Comparison of ENCODE assay signal across 8 mouse cellular contexts in genomic region chr2:32712586-32712933, GRCm38 (mm10). TPM values are rescaled to one million over a fixed set of nuclear protein-coding genes. Genes with fewer than 3 reads are reported as not detected.
DNase-seq lines count a peak whose midpoint lies in the region; ATAC-seq and TF ChIP-seq lines count a peak whose summit lies in the region.

No protein-coding gene starts in this region.

- DNase-seq in 416B (ENCODE audit: low read depth) (peak; percentile 92), liver (peak; percentile 95)
- peak; percentile 95 for DNase-seq in adrenal gland, postnatal 25 days
- peak; percentile 97 for DNase-seq in heart, adult 18-20 months
- DNase-seq in kidney, adult 2 months = peak; percentile 96
- peak; percentile 83 to 93 for DNase-seq in monocyte, adult 2 months (ENCODE audit: low read depth in 1 of 2, low spot score in 2 of 2)
- DNase-seq in splenic B cell, adult 2 months (ENCODE audit: low read depth, low spot score) = peak; percentile 95

- no peaks in the 10 kb centered on the region for H3K27me3 ChIP-seq in embryonic facial prominence, embryonic 12.5 days
- no peaks in the 10 kb centered on the region for H3K27me3 ChIP-seq in kidney, adult 2 months (replicated peaks; ENCODE audit: control insufficient read depth, insufficient read depth, low read length)
- no peaks in the 10 kb centered on the region for H3K27me3 ChIP-seq in splenic B cell, adult 2 months (ENCODE audit: control insufficient read depth, insufficient read depth, low read length, poor library complexity, severe bottlenecking)

- peak overlapping the region; percentile 98 for H3K27ac ChIP-seq in embryonic facial prominence, embryonic 12.5 days
- peak overlapping the region; percentile 92 for H3K27ac ChIP-seq in kidney, adult 2 months (ENCODE audit: insufficient read depth, low read depth, low read length)

- TF ChIP-seq POLR2A in kidney, adult 2 months (IDR thresholded peaks at IDR 0.05; ENCODE audit: low read depth, low read length) = no peak

- WGBS in embryonic facial prominence, embryonic 12.5 days = under 1% methylated on average over 41 of the region's 44 CpGs
- WGBS in kidney, adult 2 months = 1% methylated on average over 44 of the region's 44 CpGs

- no peaks in the 10 kb centered on the region for H3K9me3 ChIP-seq in embryonic facial prominence, embryonic 12.5 days

- no peak for TF ChIP-seq CTCF in kidney, adult 2 months (conservative IDR thresholded peaks at IDR 0.05; ENCODE audit: insufficient read depth, insufficient read length, low read depth, low read length)

- peak overlapping the region; percentile 85 for H3K9ac ChIP-seq in embryonic facial prominence, embryonic 12.5 days

- peak overlapping the region; percentile 93 for H3K4me3 ChIP-seq in embryonic facial prominence, embryonic 12.5 days
- peak overlapping the region; percentile 82 for H3K4me3 ChIP-seq in kidney, adult 2 months (ENCODE audit: insufficient read depth, low read depth, low read length)

- H3K4me2 ChIP-seq in embryonic facial prominence, embryonic 12.5 days (replicated peaks) = peak overlapping the region; percentile 85

- H3K4me1 ChIP-seq in embryonic facial prominence, embryonic 12.5 days = peaks cover 25% of the 10 kb centered on the region
- H3K4me1 ChIP-seq in kidney, adult 2 months (ENCODE audit: control insufficient read depth, insufficient read depth, low read length) = peaks cover 8% of the 10 kb centered on the region; the same call in 1 of the 2 replicates

- peak; percentile 87 for ATAC-seq in embryonic facial prominence, embryonic 12.5 days (ENCODE audit: insufficient number of reproducible peaks, insufficient read depth, low FRiP score, low TSS enrichment)

- H3K36me3 ChIP-seq in embryonic facial prominence, embryonic 12.5 days = peaks cover 36% of the 10 kb centered on the region
- H3K36me3 ChIP-seq in kidney, adult 2 months (ENCODE audit: control insufficient read depth, insufficient read depth, low read length) = peaks cover 10% of the 10 kb centered on the region
- peaks cover 13% of the 10 kb centered on the region for H3K36me3 ChIP-seq in splenic B cell, adult 2 months (ENCODE audit: control insufficient read depth, insufficient read depth, low read length, poor library complexity, severe bottlenecking)

RNA-seq across cellular contexts. Expression of gene Cdk9, which starts 0.3 kb away (rescaled TPM):
- total RNA-seq in adrenal gland, postnatal 25 days (2021) = 83.6 and 96.8 TPM in 2 replicates
- polyA plus RNA-seq in embryonic facial prominence, embryonic 12.5 days (2016; fragmentation: Nextera tagmentation; extraction: Ambion mirVana) = 121 and 126 TPM in 2 replicates
- total RNA-seq in heart, adult 18-20 months (2021) = 10 to 100 TPM; 22.4 to 24.1 TPM
- polyA plus RNA-seq in kidney, adult 2 months (2012; rRNA removed) = 88.3 and 89.2 TPM in 2 replicates

RNA-seq across cellular contexts. Expression of gene Sh2d3c, which starts 8.3 kb away (rescaled TPM):
- total RNA-seq in adrenal gland, postnatal 25 days (2021) = 14.3 and 23.7 TPM in 2 replicates
- 27.6 and 29.1 TPM in 2 replicates for polyA plus RNA-seq in embryonic facial prominence, embryonic 12.5 days (2016; fragmentation: Nextera tagmentation; extraction: Ambion mirVana)
- 10 to 100 TPM; 23.1 to 30.8 TPM for total RNA-seq in heart, adult 18-20 months (2021)
- 28.4 and 30.4 TPM in 2 replicates for polyA plus RNA-seq in kidney, adult 2 months (2012; rRNA removed)

RNA-seq across cellular contexts. Expression of gene Fpgs, which starts 8.6 kb away (rescaled TPM):
- total RNA-seq in adrenal gland, postnatal 25 days (2021) = 12.5 and 15.4 TPM in 2 replicates
- 31.1 and 32.3 TPM in 2 replicates for polyA plus RNA-seq in embryonic facial prominence, embryonic 12.5 days (2016; fragmentation: Nextera tagmentation; extraction: Ambion mirVana)
- total RNA-seq in heart, adult 18-20 months (2021) = 1 to 10 TPM; 4.4 to 5.0 TPM
- 147 and 174 TPM in 2 replicates for polyA plus RNA-seq in kidney, adult 2 months (2012; rRNA removed)

RNA-seq across cellular contexts. Expression of gene 6330409D20Rik, which starts 28.3 kb away (rescaled TPM):
- total RNA-seq in adrenal gland, postnatal 25 days (2021) = not detected in 2 replicates
- 0.34 and 0.43 TPM in 2 replicates for polyA plus RNA-seq in embryonic facial prominence, embryonic 12.5 days (2016; fragmentation: Nextera tagmentation; extraction: Ambion mirVana)
- not detected for total RNA-seq in heart, adult 18-20 months (2021)
- not detected in 2 replicates for polyA plus RNA-seq in kidney, adult 2 months (2012; rRNA removed)

RNA-seq across cellular contexts. Expression of gene Tor2a, which starts 44.5 kb away (rescaled TPM):
- total RNA-seq in adrenal gland, postnatal 25 days (2021) = 24.7 and 30.8 TPM in 2 replicates
- 61.5 and 67.0 TPM in 2 replicates for polyA plus RNA-seq in embryonic facial prominence, embryonic 12.5 days (2016; fragmentation: Nextera tagmentation; extraction: Ambion mirVana)
- 1 to 10 TPM; 6.7 to 9.4 TPM for total RNA-seq in heart, adult 18-20 months (2021)
- polyA plus RNA-seq in kidney, adult 2 months (2012; rRNA removed) = 72.5 and 93.3 TPM in 2 replicates

Comparison
In these comparisons a context has a peak if more than half of its experiments do, and no peak if none do; other contexts are left out.
1. Peak in every context shown above with its lines: DNase-seq, ATAC-seq, H3K4me3 ChIP-seq and H3K27ac ChIP-seq.